Mouse (Mus musculus) right cerebral cortex, postnatal 25 days (tissue): ENCODE data around the gene Itpr2.

Experiments
- DNase-seq: peaks from one replicate; pipeline ENCODE4 v3.0.0; 2022

Itpr2 gene

GRCm38 (mm10) chr6:146254216-146254820 is 247.7 kb downstream of the Itpr2 start:
- no peak for DNase-seq

- no peak for DNase-seq
Measured at GRCm38 (mm10) chr6:146249096-146249495, 252.9 kb downstream of the Itpr2 start.

GRCm38 (mm10) chr6:146248341-146248740 is 253.7 kb downstream of the Itpr2 start:
- DNase-seq: no peak

- DNase-seq: no peak
Measured at GRCm38 (mm10) chr6:146247906-146248305, 254.1 kb downstream of the Itpr2 start.

- no peak for DNase-seq
Measured at GRCm38 (mm10) chr6:146246368-146246767, 255.7 kb downstream of the Itpr2 start.

GRCm38 (mm10) chr6:146245888-146246287 is 256.1 kb downstream of the Itpr2 start:
- no peak for DNase-seq

- DNase-seq: no peak
Measured at GRCm38 (mm10) chr6:146243068-146243467, 259.0 kb downstream of the Itpr2 start.

- DNase-seq: no peak
Measured at GRCm38 (mm10) chr6:146241336-146241735, 260.7 kb downstream of the Itpr2 start.

- no peak for DNase-seq
Measured at GRCm38 (mm10) chr6:146235165-146235564, 266.9 kb downstream of the Itpr2 start.

GRCm38 (mm10) chr6:146234417-146234816 is 267.6 kb downstream of the Itpr2 start:
- DNase-seq: no peak

GRCm38 (mm10) chr6:146230903-146231302 is 271.1 kb downstream of the Itpr2 start:
- DNase-seq: no peak

- no peak for DNase-seq
Measured at GRCm38 (mm10) chr6:146230373-146230788, 271.6 kb downstream of the Itpr2 start.

- no peak for DNase-seq
Measured at GRCm38 (mm10) chr6:146229967-146230366, 272.1 kb downstream of the Itpr2 start.

GRCm38 (mm10) chr6:146229519-146229918 is 272.5 kb downstream of the Itpr2 start:
- DNase-seq: no peak

GRCm38 (mm10) chr6:146228048-146228447 is 274.0 kb downstream of the Itpr2 start:
- no peak for DNase-seq

GRCm38 (mm10) chr6:146222403-146223063 is 279.5 kb downstream of the Itpr2 start:
- DNase-seq: no peak

- DNase-seq: no peak
Measured at GRCm38 (mm10) chr6:146221371-146222336, 280.4 kb downstream of the Itpr2 start.

GRCm38 (mm10) chr6:146220071-146220470 is 282.0 kb downstream of the Itpr2 start:
- no peak for DNase-seq

- DNase-seq: no peak
Measured at GRCm38 (mm10) chr6:146219534-146219933, 282.5 kb downstream of the Itpr2 start.

GRCm38 (mm10) chr6:146215302-146215701 is 286.7 kb downstream of the Itpr2 start:
- DNase-seq: no peak

GRCm38 (mm10) chr6:146212339-146212738 is 289.7 kb downstream of the Itpr2 start:
- no peak for DNase-seq

- DNase-seq: no peak
Measured at GRCm38 (mm10) chr6:146211233-146211632, 290.8 kb downstream of the Itpr2 start.

- DNase-seq: no peak
Measured at GRCm38 (mm10) chr6:146208983-146209382, 293.0 kb downstream of the Itpr2 start.
